Mouse (Mus musculus) C2C12 (cell line): ENCODE measurements at regions not wholly inside any gene's neighbourhood (a gene's known extent, or its start where the extent isn't known, plus 50 kb on each side); places are given as distances from the start of the nearest gene placed in this dataset.

ENCODE experiments used
- CEBPB ChIP-seq: IDR thresholded peaks from one replicate; pipeline ENCODE4 v1.6.1; 2011; ENCODE audit warnings: low read depth, mild to moderate bottlenecking, control low read depth, moderate library complexity
- CTCF ChIP-seq: IDR thresholded peaks from one replicate; pipeline ENCODE4 v1.5.1; 2011; ENCODE audit not compliant: control insufficient read depth, insufficient read depth, insufficient read length
- MAX ChIP-seq: IDR thresholded peaks from one replicate; pipeline ENCODE4 v1.6.1; 2011; ENCODE audit warnings: mild to moderate bottlenecking, control low read depth
- MYOD1 ChIP-seq: IDR thresholded peaks from one replicate; pipeline ENCODE4 v1.6.1; 2011; ENCODE audit warnings: low read depth; ENCODE audit not compliant: control insufficient read depth, insufficient read length
- USF1 ChIP-seq: IDR thresholded peaks from one replicate; pipeline ENCODE4 v1.6.1; 2011; ENCODE audit warnings: low read depth, mild to moderate bottlenecking, control low read depth, moderate library complexity

DNA sequence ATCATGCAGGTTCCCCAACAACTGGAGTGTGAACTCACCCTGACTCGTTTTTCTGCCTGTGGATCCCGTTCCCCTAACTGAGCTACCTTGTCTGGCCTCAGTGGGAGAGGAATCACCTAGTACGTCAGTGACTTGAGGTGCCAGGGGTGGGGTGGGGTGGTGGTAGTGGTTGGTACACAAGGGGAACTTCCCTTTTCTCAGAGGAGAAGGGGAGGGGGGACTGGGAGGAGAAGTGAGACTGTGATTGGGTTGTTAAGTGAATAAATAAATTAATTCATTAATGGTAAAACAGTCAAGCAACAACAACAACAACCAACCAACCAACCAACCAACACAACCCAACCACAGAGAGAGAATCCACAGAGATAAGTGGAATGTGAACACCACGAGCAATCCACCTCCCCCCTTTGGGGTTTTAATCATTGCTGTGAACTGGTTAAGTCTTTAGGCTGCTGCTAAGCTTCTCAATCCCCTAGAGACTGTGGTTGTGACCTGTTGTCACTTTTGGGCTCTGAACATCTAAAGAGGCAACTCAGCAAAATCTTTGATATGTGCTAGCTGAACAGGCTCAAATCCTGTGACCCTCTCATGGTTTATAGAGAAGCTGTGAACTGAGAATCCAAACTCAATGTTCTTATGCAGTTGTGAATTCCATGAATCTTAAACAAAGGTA, 111.0 kb upstream of the Fbxo11 start:
- no peak for TF ChIP-seq CTCF
- TF ChIP-seq USF1 = no peak
- no peak for TF ChIP-seq MAX
- TF ChIP-seq CEBPB = no peak
- no peak for TF ChIP-seq MYOD1
